8 mouse cellular contexts compared by ENCODE assay signal in the genomic region with DNA sequence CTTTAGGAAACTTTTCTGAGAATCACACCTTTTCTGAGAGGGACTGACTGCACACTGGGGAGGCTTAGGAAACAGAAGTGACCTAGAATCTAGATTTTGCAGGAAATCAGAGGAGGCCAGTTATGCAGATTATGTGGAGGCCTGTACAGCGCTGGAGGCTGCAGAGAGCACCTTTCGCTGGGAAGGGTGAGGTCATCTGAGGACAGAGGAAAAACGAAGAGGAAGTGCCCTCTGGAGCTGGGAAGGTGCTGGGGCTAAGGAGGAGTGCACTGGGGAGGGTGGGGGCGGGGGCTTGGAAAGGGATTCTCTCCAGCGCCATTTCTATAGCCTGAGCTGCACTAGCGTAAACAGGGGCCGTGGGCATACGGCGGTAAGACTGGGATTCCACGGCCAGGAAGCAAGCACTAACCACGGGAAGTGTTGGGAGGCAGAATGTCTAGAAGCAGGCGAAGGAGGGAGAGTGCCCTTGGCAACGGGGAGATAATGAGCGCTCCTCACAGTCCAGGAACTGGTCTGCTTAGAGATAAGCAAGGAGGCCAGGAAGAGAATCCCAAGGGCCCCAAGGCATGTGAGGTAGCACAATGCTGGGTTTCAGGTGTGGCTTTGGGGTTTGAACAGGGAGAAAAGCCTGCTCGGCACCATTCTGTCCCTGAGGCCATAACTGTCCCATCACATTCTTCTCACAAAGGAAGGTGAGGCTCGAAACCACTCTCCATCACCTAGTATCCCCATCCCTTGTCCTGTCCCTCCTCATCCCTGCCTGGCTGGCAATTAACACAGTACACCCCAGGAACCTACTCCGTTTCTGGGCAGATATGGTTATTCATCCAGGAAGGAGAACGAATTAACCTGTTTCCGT.
DNase-seq lines count a peak whose midpoint lies in the region; ATAC-seq and TF ChIP-seq lines count a peak whose summit lies in the region.

No protein-coding gene starts in this region.

- TF ChIP-seq POLR2A in liver, adult 2 months (IDR thresholded peaks at IDR 0.05; ENCODE audit: extremely low read depth, insufficient read depth, low read length) = no peak
- TF ChIP-seq POLR2A in thymus, adult 2 months (IDR thresholded peaks at IDR 0.05; ENCODE audit: control insufficient read depth, extremely low read depth, insufficient read depth, low read length, poor library complexity) = no peak

- H3K79me2 ChIP-seq in liver, adult 2 months (ENCODE audit: control insufficient read depth, insufficient read depth, low read length) = no peaks in the 10 kb centered on the region

- TF ChIP-seq EP300 in heart, postnatal 0 days (IDR thresholded peaks at IDR 0.05; ENCODE audit: low read depth) = no peak

- H3K27ac ChIP-seq in lung, embryonic 14.5 days (ENCODE audit: low read depth) = no peak overlapping the region
- no peak overlapping the region; the same call in 1 of the 2 replicates for H3K27ac ChIP-seq in heart, postnatal 0 days (ENCODE audit: low read depth)
- 0 out of 2 replicates have a peak overlapping the region, but pooled peaks have one; percentile 6 for H3K27ac ChIP-seq in liver, adult 2 months (replicated peaks; ENCODE audit: insufficient read depth, low read depth, low read length)
- H3K27ac ChIP-seq in neural tube, embryonic 15.5 days (replicated peaks) = no peak overlapping the region
- no peak overlapping the region for H3K27ac ChIP-seq in thymus, adult 2 months (ENCODE audit: control insufficient read depth, insufficient read depth, low read length)

- no peaks in the 10 kb centered on the region for H3K27me3 ChIP-seq in lung, embryonic 14.5 days (ENCODE audit: insufficient read depth, low read length)
- H3K27me3 ChIP-seq in heart, postnatal 0 days (ENCODE audit: control insufficient read depth, insufficient read depth, low read length) = no peaks in the 10 kb centered on the region
- H3K27me3 ChIP-seq in liver, adult 2 months (ENCODE audit: control insufficient read depth, insufficient read depth, low read length) = no peaks in the 10 kb centered on the region
- 0 out of 2 replicates have a peak, but pooled peaks cover 2% of the 10 kb centered on the region for H3K27me3 ChIP-seq in neural tube, embryonic 15.5 days (replicated peaks)
- no peaks in the 10 kb centered on the region for H3K27me3 ChIP-seq in thymus, adult 2 months (ENCODE audit: control insufficient read depth, insufficient read depth, low read length)

- ATAC-seq in lung, embryonic 14.5 days (ENCODE audit: insufficient read depth) = peak; percentile 65
- ATAC-seq in heart, postnatal 0 days (ENCODE audit: insufficient read depth, low read depth) = peak; percentile 63
- ATAC-seq in neural tube, embryonic 15.5 days (ENCODE audit: low FRiP score) = peak; percentile 59

- TF ChIP-seq CTCF in lung, embryonic 14.5 days (IDR thresholded peaks at IDR 0.05; ENCODE audit: low read depth) = no peak
- no peak for TF ChIP-seq CTCF in heart, postnatal 0 days (IDR thresholded peaks at IDR 0.05; ENCODE audit: low read depth)
- no peak for TF ChIP-seq CTCF in liver, adult 2 months (IDR thresholded peaks at IDR 0.05; ENCODE audit: low read depth, low read length)
- TF ChIP-seq CTCF in thymus, adult 2 months (IDR thresholded peaks at IDR 0.05; ENCODE audit: borderline replicate concordance, control insufficient read depth, extremely low read depth, insufficient read depth, low read length, poor library complexity) = no peak

- H3K4me3 ChIP-seq in lung, embryonic 14.5 days (ENCODE audit: low read depth, low read length) = no peak overlapping the region
- H3K4me3 ChIP-seq in heart, postnatal 0 days (ENCODE audit: low read depth, low read length) = no peak overlapping the region
- H3K4me3 ChIP-seq in liver, adult 2 months (ENCODE audit: insufficient read depth, low read depth, low read length) = no peak overlapping the region
- no peak overlapping the region for H3K4me3 ChIP-seq in neural tube, embryonic 15.5 days (replicated peaks)
- no peak overlapping the region for H3K4me3 ChIP-seq in thymus, adult 2 months (ENCODE audit: control insufficient read depth, insufficient read depth, low read length)

- H3K4me2 ChIP-seq in lung, embryonic 14.5 days = peak overlapping the region; percentile 42
- peak overlapping the region; percentile 34; the same call in 1 of the 2 replicates for H3K4me2 ChIP-seq in heart, postnatal 0 days (ENCODE audit: low read depth, low read length)
- peak overlapping the region; percentile 31 for H3K4me2 ChIP-seq in neural tube, embryonic 15.5 days

- H3K4me1 ChIP-seq in lung, embryonic 14.5 days (ENCODE audit: insufficient read depth) = peaks cover 13% of the 10 kb centered on the region
- H3K4me1 ChIP-seq in heart, postnatal 0 days (ENCODE audit: control insufficient read depth, insufficient read depth) = peaks cover 18% of the 10 kb centered on the region
- no peaks in the 10 kb centered on the region for H3K4me1 ChIP-seq in liver, adult 2 months (ENCODE audit: control insufficient read depth, insufficient read depth, low read length)
- H3K4me1 ChIP-seq in neural tube, embryonic 15.5 days = peaks cover 19% of the 10 kb centered on the region
- H3K4me1 ChIP-seq in thymus, adult 2 months (replicated peaks; ENCODE audit: control insufficient read depth, insufficient read depth, low read length) = no peaks in the 10 kb centered on the region; the same call in 1 of the 2 replicates

- H3K9me3 ChIP-seq in lung, embryonic 14.5 days (ENCODE audit: low read depth, low read length) = no peaks in the 10 kb centered on the region
- no peaks in the 10 kb centered on the region for H3K9me3 ChIP-seq in heart, postnatal 0 days (replicated peaks; ENCODE audit: control insufficient read depth, low read length)
- H3K9me3 ChIP-seq in neural tube, embryonic 15.5 days (replicated peaks) = no peaks in the 10 kb centered on the region

- no peak overlapping the region for H3K9ac ChIP-seq in lung, embryonic 14.5 days
- no peak overlapping the region for H3K9ac ChIP-seq in heart, postnatal 0 days (replicated peaks; ENCODE audit: low read depth, low read length)
- no peak overlapping the region for H3K9ac ChIP-seq in liver, adult 2 months (ENCODE audit: low read depth, low read length)
- H3K9ac ChIP-seq in neural tube, embryonic 15.5 days (replicated peaks) = no peak overlapping the region

- peak; percentile 38 for DNase-seq in lung, embryonic 14.5 days
- DNase-seq in lung, postnatal 14 days = no peak
- no peak for DNase-seq in heart, postnatal 0 days (ENCODE audit: low spot score)
- no peak for DNase-seq in liver, adult 2 months (ENCODE audit: extremely low read depth, low read depth, low spot score)
- no peak for DNase-seq in thymus, adult 2 months
- no peak for DNase-seq in frontal cortex, postnatal 25 days (ENCODE audit: low spot score in 2 of 2)
- DNase-seq in layer of hippocampus, postnatal 10 days (ENCODE audit: low spot score in 2 of 2) = no peak

- H3K36me3 ChIP-seq in lung, embryonic 14.5 days (ENCODE audit: insufficient read depth) = no peaks in the 10 kb centered on the region
- no peaks in the 10 kb centered on the region for H3K36me3 ChIP-seq in heart, postnatal 0 days (replicated peaks; ENCODE audit: control insufficient read depth, insufficient read depth, low read length)
- no peaks in the 10 kb centered on the region for H3K36me3 ChIP-seq in liver, adult 2 months (ENCODE audit: control insufficient read depth, insufficient read depth, low read length)
- H3K36me3 ChIP-seq in neural tube, embryonic 15.5 days = no peaks in the 10 kb centered on the region
- no peaks in the 10 kb centered on the region for H3K36me3 ChIP-seq in thymus, adult 2 months (ENCODE audit: control insufficient read depth, insufficient read depth, low read length)

- WGBS in lung, embryonic 14.5 days = 14% methylated on average over 19 of the region's 19 CpGs
- WGBS in heart, postnatal 0 days = 31% methylated on average over 19 of the region's 19 CpGs
- 64% methylated on average over 19 of the region's 19 CpGs for WGBS in liver, adult 2 months
- 18% methylated on average over 19 of the region's 19 CpGs for whole genome bisulfite sequencing in neural tube, embryonic 15.5 days
- WGBS in thymus, adult 2 months = 52% methylated on average over 19 of the region's 19 CpGs
